Mouse (Mus musculus): ENCODE measurements around the gene Vmn2r83. TPM values are rescaled to one million over a fixed set of nuclear protein-coding genes. Genes with fewer than 3 reads are reported as not detected.

The Vmn2r83 gene
- polyA plus RNA-seq, 1 experiment from 2014 or later: not detected

GRCm38 (mm10) chr10:79526661-79527452 lies 58.3 kb downstream of the Vmn2r83 start:
- Histone ChIP-seq H3K27me3 (replicated peaks; ENCODE audit: control insufficient read depth, insufficient read depth, low read length) (no peaks in the 10 kb centered on the region), H3K9ac (ENCODE audit: low read depth, low read length) (no peak overlapping the region), H3K4me3 (ENCODE audit: low read depth, low read length) (no peak overlapping the region), H3K4me1 (replicated peaks; ENCODE audit: control insufficient read depth, insufficient read depth, low read length) (0 out of 2 replicates have a peak, but pooled peaks cover 4% of the 10 kb centered on the region), H3K9me3 (ENCODE audit: control insufficient read depth, low read length) (no peaks in the 10 kb centered on the region), H3K36me3 (ENCODE audit: control insufficient read depth, insufficient read depth, low read length) (peaks cover 4% of the 10 kb centered on the region; the same call in 1 of the 2 replicates), H3K27ac (ENCODE audit: low read depth, low read length) (no peak overlapping the region), H3K4me2 (no peak overlapping the region)
- DNase-seq (ENCODE audit: low spot score) (peak; percentile 25), ATAC-seq (replicated peaks; ENCODE audit: low FRiP score) (no peak)
- 84% methylated on average over 12 of the region's 12 CpGs for WGBS

GRCm38 (mm10) chr10:79527453-79527845 lies 58.9 kb downstream of the Vmn2r83 start:
- Histone ChIP-seq H3K4me2 (no peak overlapping the region), H3K4me3 (ENCODE audit: low read depth, low read length) (no peak overlapping the region), H3K36me3 (ENCODE audit: control insufficient read depth, insufficient read depth, low read length) (peaks cover 4% of the 10 kb centered on the region; the same call in 1 of the 2 replicates), H3K27me3 (replicated peaks; ENCODE audit: control insufficient read depth, insufficient read depth, low read length) (no peaks in the 10 kb centered on the region), H3K9ac (ENCODE audit: low read depth, low read length) (no peak overlapping the region), H3K27ac (ENCODE audit: low read depth, low read length) (no peak overlapping the region), H3K9me3 (ENCODE audit: control insufficient read depth, low read length) (no peaks in the 10 kb centered on the region), H3K4me1 (replicated peaks; ENCODE audit: control insufficient read depth, insufficient read depth, low read length) (0 out of 2 replicates have a peak, but pooled peaks cover 4% of the 10 kb centered on the region)
- WGBS: 83% methylated on average over 6 of the region's 6 CpGs
- ATAC-seq (replicated peaks; ENCODE audit: low FRiP score) (no peak), DNase-seq (ENCODE audit: low spot score) (no peak)

- Histone ChIP-seq H3K9me3 (ENCODE audit: control insufficient read depth, low read length) (no peaks in the 10 kb centered on the region), H3K4me1 (replicated peaks; ENCODE audit: control insufficient read depth, insufficient read depth, low read length) (peaks cover 8% of the 10 kb centered on the region; the same call in 1 of the 2 replicates), H3K27ac (ENCODE audit: low read depth, low read length) (no peak overlapping the region), H3K4me2 (no peak overlapping the region), H3K36me3 (ENCODE audit: control insufficient read depth, insufficient read depth, low read length) (peaks cover 4% of the 10 kb centered on the region; the same call in 1 of the 2 replicates), H3K9ac (ENCODE audit: low read depth, low read length) (no peak overlapping the region), H3K4me3 (ENCODE audit: low read depth, low read length) (no peak overlapping the region), H3K27me3 (replicated peaks; ENCODE audit: control insufficient read depth, insufficient read depth, low read length) (no peaks in the 10 kb centered on the region)
- no peak for DNase-seq (ENCODE audit: low spot score)
- no peak for ATAC-seq (replicated peaks; ENCODE audit: low FRiP score)
- 70% methylated on average over 3 of the region's 3 CpGs for WGBS
These were observed 59.5 kb downstream of the Vmn2r83 start for GRCm38 (mm10) chr10:79528081-79528480.

- Histone ChIP-seq H3K9me3 (ENCODE audit: control insufficient read depth, low read length) (no peaks in the 10 kb centered on the region), H3K4me2 (no peak overlapping the region), H3K9ac (ENCODE audit: low read depth, low read length) (no peak overlapping the region), H3K27me3 (replicated peaks; ENCODE audit: control insufficient read depth, insufficient read depth, low read length) (no peaks in the 10 kb centered on the region), H3K4me1 (replicated peaks; ENCODE audit: control insufficient read depth, insufficient read depth, low read length) (peaks cover 14% of the 10 kb centered on the region), H3K4me3 (ENCODE audit: low read depth, low read length) (no peak overlapping the region), H3K36me3 (ENCODE audit: control insufficient read depth, insufficient read depth, low read length) (peaks cover 4% of the 10 kb centered on the region; the same call in 1 of the 2 replicates), H3K27ac (ENCODE audit: low read depth, low read length) (no peak overlapping the region)
- WGBS: 73% methylated on average over 8 of the region's 8 CpGs
- no peak for ATAC-seq (replicated peaks; ENCODE audit: low FRiP score)
- DNase-seq (ENCODE audit: low spot score): peak; percentile 23
These were observed 61.7 kb downstream of the Vmn2r83 start for GRCm38 (mm10) chr10:79530241-79530640.

- Histone ChIP-seq H3K36me3 (ENCODE audit: control insufficient read depth, insufficient read depth, low read length) (peaks cover 4% of the 10 kb centered on the region; the same call in 1 of the 2 replicates), H3K9ac (ENCODE audit: low read depth, low read length) (no peak overlapping the region), H3K4me2 (no peak overlapping the region), H3K4me1 (replicated peaks; ENCODE audit: control insufficient read depth, insufficient read depth, low read length) (peaks cover 14% of the 10 kb centered on the region), H3K4me3 (ENCODE audit: low read depth, low read length) (no peak overlapping the region), H3K27me3 (replicated peaks; ENCODE audit: control insufficient read depth, insufficient read depth, low read length) (no peaks in the 10 kb centered on the region), H3K9me3 (ENCODE audit: control insufficient read depth, low read length) (no peaks in the 10 kb centered on the region), H3K27ac (ENCODE audit: low read depth, low read length) (no peak overlapping the region)
- ATAC-seq (replicated peaks; ENCODE audit: low FRiP score) (no peak), DNase-seq (ENCODE audit: low spot score) (no peak)
- 92% methylated on average over 13 of the region's 13 CpGs for WGBS
These were observed 62.2 kb downstream of the Vmn2r83 start for GRCm38 (mm10) chr10:79530721-79531120.

- peak; percentile 28 for DNase-seq (ENCODE audit: low spot score)
- WGBS: 89% methylated on average over 3 of the region's 3 CpGs
These were observed 63.1 kb downstream of the Vmn2r83 start for GRCm38 (mm10) chr10:79531593-79531992.

GRCm38 (mm10) chr10:79532678-79533077 lies 64.1 kb downstream of the Vmn2r83 start:
- peak overlapping the region; percentile 84 for H3K4me2 ChIP-seq
- ATAC-seq (replicated peaks; ENCODE audit: low FRiP score) (no peak), DNase-seq (ENCODE audit: low spot score) (peak; percentile 32)
- WGBS: 32% methylated on average over 3 of the region's 3 CpGs
- H3K9me3 ChIP-seq (ENCODE audit: control insufficient read depth, low read length): no peaks in the 10 kb centered on the region
- peaks cover 4% of the 10 kb centered on the region; the same call in 1 of the 2 replicates for H3K36me3 ChIP-seq (ENCODE audit: control insufficient read depth, insufficient read depth, low read length)
- H3K27me3 ChIP-seq (replicated peaks; ENCODE audit: control insufficient read depth, insufficient read depth, low read length): no peaks in the 10 kb centered on the region
- 0 out of 2 replicates have a peak overlapping the region, but pooled peaks have one; percentile 30 for H3K27ac ChIP-seq (ENCODE audit: low read depth, low read length)
- H3K4me3 ChIP-seq (ENCODE audit: low read depth, low read length): peak overlapping the region; percentile 73
- H3K4me1 ChIP-seq (replicated peaks; ENCODE audit: control insufficient read depth, insufficient read depth, low read length): peaks cover 14% of the 10 kb centered on the region
- H3K9ac ChIP-seq (ENCODE audit: low read depth, low read length): peak overlapping the region; percentile 71

More at GRCm38 (mm10) chr10:79531593-79531992, 63.1 kb downstream of the Vmn2r83 start:
- Histone ChIP-seq H3K27me3 (replicated peaks; ENCODE audit: control insufficient read depth, insufficient read depth, low read length) (no peaks in the 10 kb centered on the region), H3K36me3 (ENCODE audit: control insufficient read depth, insufficient read depth, low read length) (peaks cover 4% of the 10 kb centered on the region; the same call in 1 of the 2 replicates), H3K9me3 (ENCODE audit: control insufficient read depth, low read length) (no peaks in the 10 kb centered on the region), H3K27ac (ENCODE audit: low read depth, low read length) (no peak overlapping the region), H3K9ac (ENCODE audit: low read depth, low read length) (no peak overlapping the region), H3K4me3 (ENCODE audit: low read depth, low read length) (no peak overlapping the region), H3K4me2 (no peak overlapping the region), H3K4me1 (replicated peaks; ENCODE audit: control insufficient read depth, insufficient read depth, low read length) (peaks cover 14% of the 10 kb centered on the region)
- ATAC-seq (replicated peaks; ENCODE audit: low FRiP score): no peak

- H3K4me3 ChIP-seq (ENCODE audit: low read depth, low read length): peak within 1 kb of the TSS; percentile 73
- peak within 1 kb of the TSS; percentile 84 for H3K4me2 ChIP-seq
- peak; percentile 87 for DNase-seq (ENCODE audit: low spot score)
- peaks cover 14% of the 10 kb centered on the region for H3K4me1 ChIP-seq (replicated peaks; ENCODE audit: control insufficient read depth, insufficient read depth, low read length)
- peak within 1 kb of the TSS; percentile 71 for H3K9ac ChIP-seq (ENCODE audit: low read depth, low read length)
- peaks cover 4% of the 10 kb centered on the region; the same call in 1 of the 2 replicates for H3K36me3 ChIP-seq (ENCODE audit: control insufficient read depth, insufficient read depth, low read length)
- H3K9me3 ChIP-seq (ENCODE audit: control insufficient read depth, low read length): no peaks in the 10 kb centered on the region
- peak; percentile 84 for ATAC-seq (replicated peaks; ENCODE audit: low FRiP score)
- H3K27ac ChIP-seq (ENCODE audit: low read depth, low read length): peak within 1 kb of the TSS; percentile 52
- H3K27me3 ChIP-seq (replicated peaks; ENCODE audit: control insufficient read depth, insufficient read depth, low read length): no peaks in the 10 kb centered on the region
- WGBS: under 1% methylated on average over 52 of the region's 52 CpGs
These were observed 64.8 kb downstream of the Vmn2r83 start, which contains the start of gene Plpp2 for GRCm38 (mm10) chr10:79533126-79533911. Plpp2 (minus strand) TSS chr10:79533796.
